Mouse (Mus musculus) C2C12 (cell line): Measurements from ENCODE around the gene Stum. TPM values are rescaled to one million over a fixed set of nuclear protein-coding genes. Genes with fewer than 3 reads are reported as not detected.
A peak's percentile ranks its signal among the peaks of the same experiment; 100 is the strongest.
"Not testable (repeated sequence)": the region's sequence is repeated elsewhere in the genome, so short reads cannot be mapped to it uniquely, and the experiment has no call there.

ENCODE experiments used
- H3K27me3 ChIP-seq: one replicate; pipeline ENCODE4 v1.6.1; 2011; ENCODE audit not compliant: control insufficient read depth, insufficient read depth, insufficient read length
- H3K36me3 ChIP-seq: one replicate; pipeline ENCODE4 v1.6.1; 2011; ENCODE audit not compliant: control insufficient read depth, insufficient read depth
- H3K4me3 ChIP-seq: one replicate; pipeline ENCODE4 v1.5.1; 2011; ENCODE audit warnings: mild to moderate bottlenecking, control low read depth; ENCODE audit not compliant: poor library complexity, insufficient read depth, severe bottlenecking
- H3K79me2 ChIP-seq: one replicate; pipeline ENCODE4 v1.6.1; 2011; ENCODE audit not compliant: control insufficient read depth, insufficient read depth
- H3K79me3 ChIP-seq: one replicate; pipeline ENCODE4 v1.6.1; 2011; ENCODE audit warnings: low read depth, control low read depth
- H3ac ChIP-seq: one replicate; pipeline ENCODE3; 2011; ENCODE audit warnings: low read depth; ENCODE audit not compliant: control insufficient read depth, insufficient read length
- CEBPB ChIP-seq: IDR thresholded peaks from one replicate; pipeline ENCODE4 v1.6.1; 2011; ENCODE audit warnings: low read depth, mild to moderate bottlenecking, control low read depth, moderate library complexity
- CTCF ChIP-seq: IDR thresholded peaks from one replicate; pipeline ENCODE4 v1.5.1; 2011; ENCODE audit not compliant: control insufficient read depth, insufficient read depth, insufficient read length
- FOSL1 ChIP-seq: IDR thresholded peaks from one replicate; pipeline ENCODE4 v1.8.0; 2011; ENCODE audit warnings: mild to moderate bottlenecking, low read length; ENCODE audit not compliant: poor library complexity, insufficient read depth, severe bottlenecking
- MAX ChIP-seq: IDR thresholded peaks from one replicate; pipeline ENCODE4 v1.6.1; 2011; ENCODE audit warnings: mild to moderate bottlenecking, control low read depth
- MYOD1 ChIP-seq: IDR thresholded peaks from one replicate; pipeline ENCODE4 v1.6.1; 2011; ENCODE audit warnings: low read depth; ENCODE audit not compliant: control insufficient read depth, insufficient read length
- MYOG ChIP-seq: IDR thresholded peaks from one replicate; pipeline ENCODE4 v1.6.1; 2011; ENCODE audit not compliant: control insufficient read depth, insufficient read length; ENCODE audit errors: extremely low read depth
- USF1 ChIP-seq: IDR thresholded peaks from one replicate; pipeline ENCODE4 v1.6.1; 2011; ENCODE audit warnings: low read depth, mild to moderate bottlenecking, control low read depth, moderate library complexity
- polyA plus RNA-seq: library from polyadenylated mRNA; unstranded; fragments of >200 nt; fragmentation: generic; extraction: Trizol; gene quantifications from one replicate; pipeline ENCODE4 v1.2.1, GENCODE M21; 2012; ENCODE audit warnings: missing spikeins

The Stum gene
- polyA plus RNA-seq, 1 experiment, result not detected

- H3K79me3 ChIP-seq, result no peaks in the 10 kb centered on the region
- no peaks in the 10 kb centered on the region for H3K27me3 ChIP-seq
- no peaks in the 10 kb centered on the region for H3K36me3 ChIP-seq
- no peak overlapping the region for H3ac ChIP-seq
- no peak overlapping the region for H3K4me3 ChIP-seq
- H3K79me2 ChIP-seq, result no peaks in the 10 kb centered on the region
- TF ChIP-seq MYOG (no peak), MYOD1 (no peak), USF1 (no peak), CTCF (no peak), MAX (no peak), CEBPB (no peak), FOSL1 (no peak)
These were observed 92.3 kb downstream of the Stum start for GRCm38 (mm10) chr1:180390746-180391574.

GRCm38 (mm10) chr1:180390321-180390731, 93.0 kb downstream of the Stum start:
- Histone ChIP-seq H3K79me2 (no peaks in the 10 kb centered on the region), H3K36me3 (no peaks in the 10 kb centered on the region), H3K79me3 (no peaks in the 10 kb centered on the region), H3ac (no peak overlapping the region), H3K27me3 (no peaks in the 10 kb centered on the region), H3K4me3 (no peak overlapping the region)
- TF ChIP-seq CTCF (no peak), MYOG (no peak), MYOD1 (no peak), MAX (no peak), USF1 (no peak), FOSL1 (no peak), CEBPB (no peak)

- not testable (repeated sequence) for H3K27me3 ChIP-seq, H3K79me3 ChIP-seq, H3K4me3 ChIP-seq, H3K36me3 ChIP-seq, H3ac ChIP-seq, H3K79me2 ChIP-seq
These were observed 94.0 kb downstream of the Stum start for GRCm38 (mm10) chr1:180389213-180389760.

GRCm38 (mm10) chr1:180388481-180388880, 94.8 kb downstream of the Stum start:
- no peaks in the 10 kb centered on the region for H3K36me3 ChIP-seq
- no peak overlapping the region for H3ac ChIP-seq
- no peak for TF ChIP-seq MYOG
- TF ChIP-seq CEBPB, result no peak
- TF ChIP-seq MAX, result no peak
- TF ChIP-seq CTCF, result no peak
- TF ChIP-seq FOSL1, result no peak
- no peak for TF ChIP-seq USF1
- no peak for TF ChIP-seq MYOD1
- H3K4me3 ChIP-seq, result no peak overlapping the region
- no peaks in the 10 kb centered on the region for H3K27me3 ChIP-seq
- H3K79me3 ChIP-seq, result no peaks in the 10 kb centered on the region
- H3K79me2 ChIP-seq, result no peaks in the 10 kb centered on the region

- Histone ChIP-seq H3K4me3 (no peak overlapping the region), H3K79me3 (no peaks in the 10 kb centered on the region), H3K79me2 (no peaks in the 10 kb centered on the region), H3ac (peak overlapping the region; percentile 18), H3K36me3 (no peaks in the 10 kb centered on the region), H3K27me3 (no peaks in the 10 kb centered on the region)
- TF ChIP-seq FOSL1 (no peak), MYOD1 (no peak), USF1 (no peak), CEBPB (no peak), MAX (no peak), CTCF (no peak), MYOG (no peak)
These were observed 95.4 kb downstream of the Stum start for GRCm38 (mm10) chr1:180387750-180388480.

GRCm38 (mm10) chr1:180386951-180387749, 96.2 kb downstream of the Stum start:
- H3K79me3 ChIP-seq, result no peaks in the 10 kb centered on the region
- peak overlapping the region; percentile 3 for H3K4me3 ChIP-seq
- peak overlapping the region; percentile 29 for H3ac ChIP-seq
- TF ChIP-seq CTCF (peak; percentile 61), MYOG (no peak)
- H3K36me3 ChIP-seq, result no peaks in the 10 kb centered on the region
- H3K79me2 ChIP-seq, result no peaks in the 10 kb centered on the region
- no peaks in the 10 kb centered on the region for H3K27me3 ChIP-seq
